Mouse (Mus musculus) c-Kit-positive CD71-positive TER-119-positive erythroid progenitor cells, embryonic 14.5 days (primary cell): ENCODE measurements around the gene Sobp.
A peak's percentile ranks its signal among the peaks of the same experiment; 100 is the strongest.

ENCODE experiments used
- DNase-seq: peaks from one replicate; pipeline ENCODE4 v3.0.0-alpha.2; 2013; ENCODE audit warnings: low spot score

Gene Sobp

GRCm38 (mm10) chr10:42995484-42995895 lies 178.8 kb downstream of the Sobp start:
- no peak for DNase-seq

GRCm38 (mm10) chr10:42994331-42994782 lies 180.0 kb downstream of the Sobp start:
- no peak for DNase-seq

GRCm38 (mm10) chr10:42991018-42991417 lies 183.3 kb downstream of the Sobp start:
- DNase-seq: no peak

GRCm38 (mm10) chr10:42989910-42990309 lies 184.4 kb downstream of the Sobp start:
- DNase-seq: peak; percentile 45

GRCm38 (mm10) chr10:42988627-42989026 lies 185.7 kb downstream of the Sobp start:
- DNase-seq: no peak

- no peak for DNase-seq
Observed at GRCm38 (mm10) chr10:42987594-42988052, 186.7 kb downstream of the Sobp start.

GRCm38 (mm10) chr10:42984886-42985285 lies 189.4 kb downstream of the Sobp start:
- no peak for DNase-seq

GRCm38 (mm10) chr10:42980999-42981757 lies 193.2 kb downstream of the Sobp start:
- no peak for DNase-seq

- DNase-seq: no peak
Observed at GRCm38 (mm10) chr10:42978346-42978745, 196.0 kb downstream of the Sobp start.

GRCm38 (mm10) chr10:42976577-42976976 lies 197.8 kb downstream of the Sobp start:
- no peak for DNase-seq

GRCm38 (mm10) chr10:42973537-42973936 lies 200.8 kb downstream of the Sobp start:
- no peak for DNase-seq

GRCm38 (mm10) chr10:42972504-42973172 lies 201.7 kb downstream of the Sobp start:
- DNase-seq: peak; percentile 11

GRCm38 (mm10) chr10:42968332-42968731 lies 206.0 kb downstream of the Sobp start:
- DNase-seq: no peak

- no peak for DNase-seq
Observed at GRCm38 (mm10) chr10:42963061-42963460, 211.3 kb downstream of the Sobp start.

- peak; percentile 9 for DNase-seq
Observed at GRCm38 (mm10) chr10:42962655-42963054, 211.7 kb downstream of the Sobp start.

GRCm38 (mm10) chr10:42962181-42962601 lies 212.1 kb downstream of the Sobp start:
- DNase-seq: no peak

GRCm38 (mm10) chr10:42961771-42962170 lies 212.6 kb downstream of the Sobp start:
- DNase-seq: no peak

GRCm38 (mm10) chr10:42958686-42959085 lies 215.6 kb downstream of the Sobp start:
- DNase-seq: no peak

GRCm38 (mm10) chr10:42957881-42958651 lies 216.3 kb downstream of the Sobp start:
- DNase-seq: peak; percentile 23

GRCm38 (mm10) chr10:42955205-42955604 lies 219.1 kb downstream of the Sobp start:
- DNase-seq: no peak

- no peak for DNase-seq
Observed at GRCm38 (mm10) chr10:42953601-42954000, 220.7 kb downstream of the Sobp start.
